Mouse (Mus musculus) thymus, adult 2 months (tissue): Measurements from ENCODE around the gene Cachd1.

ENCODE experiments used
- CTCF ChIP-seq: fragments of 200-500 bp; IDR thresholded peaks from 2 replicates; pipeline ENCODE4 v1.5.1; 2012; ENCODE audit warnings: mild to moderate bottlenecking, control low read depth, low read length, moderate library complexity, borderline replicate concordance; ENCODE audit not compliant: control insufficient read depth, poor library complexity, insufficient read depth; ENCODE audit errors: extremely low read depth
- POLR2A ChIP-seq: fragments of 200-500 bp; IDR thresholded peaks from 2 replicates; pipeline ENCODE4 v1.6.1; 2012; ENCODE audit warnings: mild to moderate bottlenecking, low read length, control low read depth, moderate library complexity; ENCODE audit not compliant: control insufficient read depth, poor library complexity, insufficient read depth; ENCODE audit errors: extremely low read depth

DNA sequence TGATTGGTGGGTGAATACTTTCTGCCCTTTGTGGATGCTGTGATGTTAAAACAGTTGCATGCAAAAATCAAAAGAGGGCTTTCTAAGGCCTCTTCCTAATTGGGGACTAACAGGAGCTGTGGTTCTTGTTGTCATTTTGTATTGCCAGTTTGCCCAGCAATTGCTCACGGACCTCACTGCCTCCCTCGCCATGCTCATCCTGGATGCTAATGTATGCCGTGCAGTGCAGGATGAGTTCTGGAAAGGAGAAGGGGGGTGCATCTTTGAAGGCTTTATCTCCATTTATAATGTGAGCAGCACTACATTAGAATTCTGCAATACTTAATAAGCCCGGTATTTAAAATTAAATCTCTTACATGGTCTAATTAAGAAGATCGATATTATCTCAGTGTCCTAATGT, 66.6 kb downstream of the Cachd1 start:
- no peak for TF ChIP-seq POLR2A
- TF ChIP-seq CTCF, result no peak
